Mouse (Mus musculus): Measurements from ENCODE around the gene Slc24a5. TPM values are rescaled to one million over a fixed set of nuclear protein-coding genes. Genes with fewer than 3 reads are reported as not detected.

Gene Slc24a5
- polyA plus RNA-seq, 1 experiment from 2014 or later, result 3.9 TPM

GRCm38 (mm10) chr2:125125824-125126223 is 57.9 kb downstream of the Slc24a5 start:
- WGBS, result 42% methylated on average over 4 of the region's 4 CpGs
- Histone ChIP-seq H3K9me3 (no peaks in the 10 kb centered on the region), H3K4me3 (no peak overlapping the region), H3K27ac (no peak overlapping the region), H3K4me1 (peaks cover 15% of the 10 kb centered on the region), H3K36me3 (replicated peaks) (peaks cover 4% of the 10 kb centered on the region; the same call in 1 of the 2 replicates), H3K27me3 (ENCODE audit: poor library complexity, severe bottlenecking) (peaks cover 8% of the 10 kb centered on the region; the same call in 1 of the 2 replicates)
- DNase-seq (ENCODE audit: extremely low spot score, low spot score), result no peak

- WGBS, result 89% methylated on average over 3 of the region's 3 CpGs
- H3K27ac ChIP-seq, result no peak overlapping the region
- no peak for DNase-seq (ENCODE audit: extremely low spot score, low spot score)
- peaks cover 8% of the 10 kb centered on the region; the same call in 1 of the 2 replicates for H3K27me3 ChIP-seq (ENCODE audit: poor library complexity, severe bottlenecking)
- no peak overlapping the region for H3K4me3 ChIP-seq
- H3K4me1 ChIP-seq, result peaks cover 5% of the 10 kb centered on the region
- no peaks in the 10 kb centered on the region for H3K9me3 ChIP-seq
- H3K36me3 ChIP-seq (replicated peaks), result no peaks in the 10 kb centered on the region
Observed at GRCm38 (mm10) chr2:125126792-125127191, 58.9 kb downstream of the Slc24a5 start.

GRCm38 (mm10) chr2:125134113-125134512 is 66.2 kb downstream of the Slc24a5 start:
- Histone ChIP-seq H3K9me3 (no peaks in the 10 kb centered on the region), H3K36me3 (replicated peaks) (no peaks in the 10 kb centered on the region), H3K4me3 (no peak overlapping the region), H3K27me3 (ENCODE audit: poor library complexity, severe bottlenecking) (peaks cover 12% of the 10 kb centered on the region), H3K27ac (no peak overlapping the region), H3K4me1 (peaks cover 17% of the 10 kb centered on the region)
- WGBS, result 28% methylated on average over 4 of the region's 4 CpGs
- DNase-seq (ENCODE audit: extremely low spot score, low spot score), result no peak

DNA sequence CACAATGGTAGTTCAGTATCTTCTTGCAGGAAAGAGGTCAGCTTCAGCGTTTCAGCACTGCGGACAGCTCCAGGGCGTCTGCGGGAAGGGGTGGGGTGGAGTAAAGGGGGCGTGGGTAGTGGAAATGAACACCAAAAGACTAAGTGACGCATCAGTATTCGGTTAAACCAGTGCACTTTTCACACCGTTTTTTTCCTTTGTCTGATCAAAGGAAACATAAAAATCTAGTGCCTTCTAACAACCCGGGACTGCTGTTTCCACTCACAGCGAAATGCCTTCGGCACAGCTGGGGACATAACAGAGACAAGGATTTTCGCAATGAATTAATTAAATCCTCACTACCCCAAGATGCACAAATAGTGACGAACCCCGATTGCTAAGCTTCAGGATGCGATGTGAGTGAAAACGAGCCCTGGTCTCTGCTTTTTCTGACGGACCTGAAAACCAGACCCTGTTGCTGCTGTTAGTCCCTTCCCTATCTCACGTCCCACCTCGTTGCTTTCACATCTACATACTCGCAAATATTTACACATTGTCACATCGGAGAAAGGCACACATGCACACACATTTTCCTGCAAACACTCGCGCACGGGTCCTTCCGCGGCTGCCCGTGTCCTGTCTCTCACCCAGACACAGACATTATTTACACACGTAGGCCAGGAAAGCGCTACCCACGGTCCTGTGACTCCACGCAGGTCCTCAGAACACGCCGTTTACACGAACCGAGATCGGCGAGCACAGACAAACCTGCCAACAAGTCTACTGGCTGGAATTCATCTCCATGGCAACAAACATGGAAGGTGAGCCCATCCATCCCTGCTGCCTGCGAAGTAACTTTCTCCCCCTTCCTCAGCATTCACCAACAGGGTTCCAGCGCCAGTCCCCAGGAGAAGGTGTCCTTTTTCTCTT is 68.2 kb downstream of the Slc24a5 start, which contains the start of gene Ctxn2:
Ctxn2 (plus strand) TSS at position 790 of the 909 bp plus-strand sequence.
- Histone ChIP-seq H3K27me3 (ENCODE audit: poor library complexity, severe bottlenecking) (peaks cover 12% of the 10 kb centered on the region), H3K4me3 (peak within 1 kb of the TSS; percentile 52), H3K36me3 (replicated peaks) (no peaks in the 10 kb centered on the region), H3K9me3 (no peaks in the 10 kb centered on the region), H3K27ac (no peak within 1 kb of the TSS), H3K4me1 (peaks cover 17% of the 10 kb centered on the region)
- 2% methylated on average over 39 of the region's 39 CpGs for WGBS
- DNase-seq (ENCODE audit: extremely low spot score, low spot score), result peak; percentile 85

GRCm38 (mm10) chr2:125136846-125137245 is 68.9 kb downstream of the Slc24a5 start:
- H3K27ac ChIP-seq, result no peak overlapping the region
- WGBS, result 36% methylated on average over 7 of the region's 7 CpGs
- H3K27me3 ChIP-seq (ENCODE audit: poor library complexity, severe bottlenecking), result peaks cover 12% of the 10 kb centered on the region
- H3K9me3 ChIP-seq, result no peaks in the 10 kb centered on the region
- no peaks in the 10 kb centered on the region for H3K36me3 ChIP-seq (replicated peaks)
- peak overlapping the region; percentile 52 for H3K4me3 ChIP-seq
- peaks cover 17% of the 10 kb centered on the region for H3K4me1 ChIP-seq
- no peak for DNase-seq (ENCODE audit: extremely low spot score, low spot score)

Other genes with a start within 250 kb of the Slc24a5 start
- 162 and 168 TPM in 2 replicates for gene Myef2, start 55.5 kb downstream of the Slc24a5 start, polyA plus RNA-seq (2016; fragmentation: Nextera tagmentation; extraction: Ambion mirVana)
- not detected in 2 replicates for gene Ctxn2, start 68.6 kb downstream of the Slc24a5 start, polyA plus RNA-seq (2016; fragmentation: Nextera tagmentation; extraction: Ambion mirVana)
- not detected in 2 replicates for gene Slc12a1, start 84.4 kb downstream of the Slc24a5 start, polyA plus RNA-seq (2016; fragmentation: Nextera tagmentation; extraction: Ambion mirVana)
- 322 and 337 TPM in 2 replicates for gene Dut, start 179.1 kb downstream of the Slc24a5 start, polyA plus RNA-seq (2016; fragmentation: Nextera tagmentation; extraction: Ambion mirVana)